Mouse (Mus musculus) spleen, postnatal 14 days (tissue): ENCODE measurements around the gene Bicral.

Experiments used
- DNase-seq, 2 experiments: peaks; one replicate each; pipeline ENCODE4 v3.0.0; 2021 to 2022; ENCODE audit warnings: low spot score in 2 of 2

The Bicral gene

GRCm38 (mm10) chr17:46857903-46858748 lies at the start of gene Bicral:
Bicral (minus strand) TSS chr17:46858482.
- DNase-seq, result peak; percentile 56 to 68

DNA sequence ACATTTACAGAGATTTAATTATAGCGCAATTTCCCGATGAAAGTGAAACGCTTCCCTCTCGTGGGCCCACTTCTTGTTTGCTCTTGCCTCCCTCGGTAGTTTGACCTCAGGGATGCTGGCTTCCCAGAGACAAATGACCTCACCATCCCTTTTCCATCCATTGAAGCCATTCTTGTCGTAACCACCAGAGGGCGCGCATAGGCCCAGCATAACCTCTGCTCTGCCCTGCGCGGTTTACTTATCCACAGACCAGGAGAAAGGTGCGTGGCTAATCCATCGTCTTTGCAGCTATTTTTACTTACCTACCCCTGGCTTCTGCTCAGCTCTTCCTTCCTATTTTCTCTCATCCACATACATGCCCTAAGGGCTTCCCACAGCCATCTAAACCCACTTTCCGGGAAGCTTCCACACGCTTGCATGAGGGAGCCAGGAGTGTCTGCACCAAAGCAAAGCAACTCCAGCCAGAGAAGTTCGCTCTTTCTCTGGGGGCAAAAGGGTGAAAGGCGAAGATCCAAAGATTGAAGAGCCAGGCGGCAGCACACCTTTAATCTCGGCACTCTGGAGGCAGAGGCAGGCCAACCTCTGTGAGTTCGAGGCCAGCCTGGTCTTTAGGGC lies 45.7 kb upstream of the Bicral start:
- peak; percentile 32 to 64 for DNase-seq

DNA sequence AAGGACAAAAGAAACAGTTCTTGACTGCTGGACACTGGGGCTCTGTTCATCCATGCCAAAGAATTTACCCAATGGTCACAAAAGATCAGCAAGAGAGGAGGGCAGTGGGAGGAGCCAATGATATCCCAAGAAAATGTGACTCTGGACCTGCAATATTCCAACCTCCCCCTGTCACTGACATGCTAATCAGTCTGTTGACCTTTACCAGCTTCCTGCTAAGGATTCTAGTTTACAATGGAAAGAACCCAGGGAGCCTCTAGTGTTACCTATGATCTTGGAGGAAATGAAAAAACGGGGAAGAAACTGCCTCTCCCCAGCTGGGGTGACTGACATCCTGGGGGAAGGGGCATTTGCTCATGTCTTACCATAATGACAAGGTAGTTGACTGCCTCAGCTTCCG lies 42.7 kb upstream of the Bicral start:
- DNase-seq, result no peak

DNA sequence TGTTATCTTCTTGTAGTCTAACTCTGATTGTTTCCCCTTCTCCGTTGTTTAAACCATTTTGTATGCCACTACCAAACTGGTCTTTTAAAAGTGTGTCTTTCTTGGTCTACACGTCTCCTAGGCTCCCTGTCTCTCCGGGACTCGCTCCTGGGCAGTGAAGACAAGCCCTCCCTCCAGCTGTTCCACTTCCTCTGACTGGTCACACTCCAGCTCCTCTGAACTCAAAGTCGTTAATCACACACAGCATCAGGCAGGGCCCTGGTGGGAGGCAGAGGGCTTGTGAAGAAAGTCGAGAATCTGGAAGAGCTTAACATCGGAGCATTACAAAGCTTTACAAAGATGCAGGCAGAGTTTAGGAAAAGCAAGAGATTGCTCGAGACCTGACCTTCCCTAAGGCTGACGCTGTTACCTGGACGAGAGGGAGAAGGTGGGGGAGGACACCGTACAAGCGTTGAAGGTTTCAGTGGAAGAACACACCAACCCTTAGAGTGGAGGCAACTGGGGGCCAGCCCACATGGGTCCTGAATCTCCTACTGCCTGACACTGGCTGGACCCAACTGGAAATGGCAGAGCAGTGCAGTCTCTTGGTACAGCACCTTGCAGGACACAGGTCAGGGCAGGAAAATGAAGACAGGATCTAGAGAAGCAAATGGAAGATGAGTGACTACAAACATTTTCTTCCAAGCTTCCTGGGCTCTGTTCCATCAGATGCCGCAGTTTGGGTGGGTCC lies 39.1 kb upstream of the Bicral start:
- no peak for DNase-seq

DNA sequence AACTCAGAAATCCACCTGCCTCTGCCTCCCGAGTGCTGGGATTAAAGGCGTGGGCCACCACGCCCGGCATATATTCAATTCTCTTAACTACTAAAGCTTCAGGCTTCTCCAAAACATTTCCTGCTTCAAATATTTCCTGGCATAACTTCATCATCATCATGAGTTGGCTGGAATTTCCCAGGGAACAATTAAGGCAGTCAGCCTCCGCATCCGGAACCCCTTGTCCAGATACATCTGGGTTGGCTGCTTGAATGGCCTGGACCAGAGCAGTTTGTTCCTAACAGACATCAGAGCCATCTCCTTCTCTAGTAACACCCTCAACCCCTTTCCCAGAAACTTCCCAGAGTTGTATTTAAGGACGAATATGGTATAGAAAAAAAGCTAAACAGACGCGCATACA lies 37.1 kb upstream of the Bicral start:
- no peak for DNase-seq

DNA sequence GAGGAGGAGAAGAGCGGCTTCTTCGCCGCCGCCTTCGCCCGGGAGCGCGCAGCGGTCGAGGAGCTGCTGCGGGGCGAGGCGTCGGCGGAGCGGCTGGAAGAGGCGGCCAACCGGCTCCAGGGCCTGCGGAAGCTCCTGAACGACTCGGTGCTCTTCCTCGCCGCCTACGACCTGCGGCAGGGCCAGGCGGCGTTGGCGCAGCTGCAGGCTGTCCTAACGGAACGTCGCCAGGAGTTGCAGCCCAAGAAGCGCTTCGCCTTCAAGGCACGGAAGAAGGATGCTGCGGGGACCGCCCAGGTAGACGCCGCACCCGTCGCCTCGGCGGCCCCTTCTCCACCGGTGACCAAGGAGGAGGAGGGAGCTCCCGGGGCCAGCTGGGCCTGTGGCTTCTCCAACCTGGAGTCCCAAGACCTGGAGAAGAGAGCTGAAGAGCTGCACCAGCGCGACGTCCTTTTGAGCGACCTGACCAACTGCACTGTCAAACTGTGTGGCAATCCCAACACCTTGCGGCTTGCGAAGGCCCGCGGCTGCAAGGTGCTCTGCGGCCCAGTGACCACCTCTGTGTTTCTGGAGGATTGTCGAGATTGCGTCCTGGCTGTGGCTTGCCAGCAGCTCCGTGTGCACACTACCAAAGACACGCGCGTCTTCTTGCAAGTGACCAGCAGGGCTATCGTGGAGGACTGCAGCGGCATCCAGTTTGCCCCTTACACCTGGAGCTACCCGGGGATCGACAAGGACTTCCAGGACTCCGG lies 32.7 kb upstream of the Bicral start:
- DNase-seq, result peak in 1 of 2 experiments; percentile 39

- peak; percentile 92 to 95 for DNase-seq
These were observed 32.0 kb upstream of the Bicral start, which contains the start of gene Tbcc for GRCm38 (mm10) chr17:46890116-46890815. Tbcc (plus strand) TSS chr17:46890684.

- DNase-seq, result peak; percentile 26 to 46
These were observed 31.3 kb upstream of the Bicral start for GRCm38 (mm10) chr17:46889450-46890084.

GRCm38 (mm10) chr17:46888511-46889212 lies 30.4 kb upstream of the Bicral start:
- DNase-seq, result peak in 1 of 2 experiments; percentile 36

DNA sequence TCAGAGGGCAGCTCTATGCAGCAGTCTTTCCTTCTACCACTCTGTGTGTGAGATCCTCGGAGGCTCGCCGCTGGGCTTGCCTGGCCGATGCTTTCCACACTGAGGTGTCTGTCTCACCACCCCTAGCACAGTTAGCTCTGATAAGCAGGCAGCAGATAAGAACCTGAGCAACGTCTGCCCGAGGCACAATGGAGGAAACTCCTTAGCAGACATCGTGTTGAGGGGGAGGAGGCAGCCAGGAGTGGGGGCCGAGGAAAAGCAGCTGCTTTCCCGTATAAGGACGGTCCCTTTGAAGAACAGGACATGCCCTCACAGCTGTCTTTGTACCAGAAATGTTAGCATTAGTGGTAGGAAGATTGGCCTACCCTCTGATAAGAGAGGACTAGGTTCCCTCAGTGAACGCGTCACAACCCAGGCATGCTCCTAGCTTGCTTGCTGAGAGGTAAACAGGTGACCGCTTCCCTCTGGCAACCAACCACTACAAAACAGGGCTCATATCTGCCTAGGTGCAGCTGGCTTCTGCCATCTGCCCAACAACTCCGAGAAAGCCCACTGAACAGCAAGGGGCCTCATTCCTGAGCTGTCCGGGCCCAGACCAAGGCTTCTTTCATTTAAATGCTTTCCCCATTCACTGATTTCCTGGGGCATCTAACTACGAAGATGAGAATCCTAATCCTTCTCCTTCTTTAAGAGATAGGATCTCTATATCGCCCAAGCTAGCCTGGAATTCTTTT lies 27.8 kb upstream of the Bicral start:
- DNase-seq, result no peak

- no peak for DNase-seq
These were observed 27.1 kb upstream of the Bicral start for GRCm38 (mm10) chr17:46885218-46885909.

- no peak for DNase-seq
These were observed 26.5 kb upstream of the Bicral start for GRCm38 (mm10) chr17:46884766-46885165.

GRCm38 (mm10) chr17:46883107-46883506 lies 24.8 kb upstream of the Bicral start:
- no peak for DNase-seq

DNA sequence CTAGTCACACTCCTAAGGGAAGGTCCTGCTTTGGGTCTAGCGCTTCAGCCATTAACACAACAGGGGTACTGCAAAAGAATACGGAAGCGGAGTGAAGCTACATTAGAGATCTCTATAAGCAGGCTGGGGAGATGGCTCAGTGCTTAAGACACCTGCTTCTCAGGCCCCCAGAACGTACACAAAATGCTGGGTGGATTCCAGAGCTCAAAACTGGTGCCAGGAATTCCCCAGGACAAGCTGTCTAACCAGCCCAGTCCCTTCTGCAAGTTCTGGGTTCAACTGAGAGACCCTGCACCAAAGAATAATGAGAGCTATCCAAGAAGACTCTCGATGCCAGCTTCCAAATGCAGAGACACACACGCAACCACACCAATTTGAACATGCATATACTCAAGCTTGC lies 23.4 kb upstream of the Bicral start:
- DNase-seq, result no peak

- no peak for DNase-seq
These were observed 22.0 kb upstream of the Bicral start for GRCm38 (mm10) chr17:46880322-46880721.

DNA sequence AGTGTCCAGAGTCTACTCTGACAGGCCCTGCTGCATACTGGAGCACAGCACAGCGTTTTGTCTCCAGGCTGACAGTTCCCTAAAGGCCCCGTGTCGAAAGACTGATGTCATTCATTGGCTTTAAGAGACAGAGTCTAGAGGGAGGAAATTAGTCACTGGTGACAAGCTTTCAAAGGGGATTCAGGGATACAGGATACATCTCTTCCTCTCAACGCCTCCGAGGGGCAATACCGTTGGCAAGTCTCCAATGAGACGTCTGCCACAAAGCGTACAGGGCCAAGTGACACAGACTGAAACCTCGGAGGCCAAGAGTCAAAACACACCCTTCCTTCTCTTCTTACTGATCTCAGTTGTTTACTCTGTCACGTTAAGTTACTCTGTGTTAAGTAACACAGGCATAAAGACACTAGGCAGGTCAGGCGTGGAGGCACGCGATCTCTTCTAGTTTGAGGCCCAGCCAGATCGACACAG lies 21.6 kb upstream of the Bicral start:
- no peak for DNase-seq

- DNase-seq, result no peak
These were observed 18.8 kb upstream of the Bicral start for GRCm38 (mm10) chr17:46877061-46877460.

DNA sequence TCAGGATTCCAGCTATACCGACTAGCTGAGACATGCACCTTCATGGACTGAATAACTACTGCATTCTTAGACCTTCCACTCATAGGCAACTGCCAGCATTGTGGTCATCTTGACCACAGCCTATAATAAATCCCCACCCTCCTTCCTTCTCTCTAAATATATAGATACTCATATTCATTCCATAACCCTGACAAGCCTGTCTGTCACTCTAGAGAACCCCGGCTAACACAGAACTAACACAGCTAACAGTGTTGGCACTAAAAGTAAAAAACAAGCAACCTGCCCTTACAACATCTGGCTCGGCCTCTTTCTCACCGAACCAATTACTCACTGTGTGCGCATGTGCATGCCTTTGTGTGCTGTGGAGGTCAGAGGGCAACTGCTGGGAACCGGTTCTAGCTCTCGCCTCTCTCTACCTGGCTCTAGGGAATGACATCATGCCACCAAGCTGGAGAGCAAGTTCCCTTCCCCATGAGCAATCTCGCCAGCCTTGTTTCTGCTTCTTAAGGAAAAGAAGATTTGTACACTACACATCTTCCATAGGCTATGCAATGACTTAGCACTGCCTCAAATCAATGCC lies 18.2 kb upstream of the Bicral start:
- no peak for DNase-seq
